Mouse (Mus musculus) right cerebral cortex, postnatal 14 days (tissue): Measurements from ENCODE around the gene Sec24b.

ENCODE experiments used
- DNase-seq: peaks from one replicate; pipeline ENCODE4 v3.0.0; 2022

Gene Sec24b

DNA sequence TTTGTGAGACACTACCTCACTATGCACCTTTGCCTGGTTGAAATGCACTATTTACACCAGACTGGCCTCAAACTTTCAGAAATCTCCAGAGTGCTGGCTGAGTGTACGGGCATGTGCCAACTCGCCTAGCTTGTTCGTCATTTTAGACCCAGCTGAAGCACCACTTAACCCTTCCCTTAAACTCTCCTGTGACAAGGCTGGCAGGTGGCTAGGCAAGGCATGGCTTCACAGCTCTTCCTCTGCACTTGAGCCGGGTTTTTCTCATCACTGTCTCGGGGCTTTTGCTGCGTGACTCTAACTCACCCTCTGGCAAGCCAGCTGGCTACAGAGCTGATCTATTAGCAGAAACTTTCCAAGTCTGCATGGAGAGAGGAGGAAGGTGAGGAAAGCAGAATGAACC is 6.8 kb downstream of the Sec24b start:
- DNase-seq, result no peak

DNA sequence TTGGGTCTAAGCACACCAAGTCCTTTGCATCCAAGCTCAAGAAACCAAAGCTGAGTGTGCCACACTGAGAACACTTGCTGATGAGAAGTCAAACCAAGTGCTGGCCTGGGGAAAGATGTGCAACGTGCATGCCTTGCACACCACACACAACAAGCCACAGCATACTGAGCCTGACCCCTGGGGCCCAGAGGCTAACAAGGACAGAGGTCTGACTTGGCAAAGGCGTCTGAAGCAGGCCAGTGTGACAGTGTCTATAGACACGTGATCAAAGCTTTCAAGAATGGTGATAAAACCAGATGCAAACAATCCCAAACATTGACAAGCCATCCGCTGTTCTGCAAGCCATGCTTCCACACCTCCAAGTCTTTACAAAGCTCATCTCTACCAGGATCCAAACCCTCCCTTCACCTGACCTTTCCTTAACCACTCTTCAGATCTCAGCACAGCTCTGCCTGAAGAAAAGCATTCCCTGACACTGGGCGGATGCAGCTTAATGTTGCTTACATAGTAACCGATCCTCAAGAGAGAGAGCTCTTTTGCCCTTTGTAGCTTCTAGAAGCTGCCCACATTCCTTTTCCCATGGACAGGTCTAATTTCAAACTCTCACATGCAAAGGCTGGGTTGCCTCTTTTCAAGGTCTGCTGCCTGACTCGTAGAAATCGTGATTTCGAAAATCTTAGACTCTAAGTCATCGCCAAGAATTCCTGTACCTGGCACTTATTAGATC is 7.8 kb downstream of the Sec24b start:
- no peak for DNase-seq

- DNase-seq, result peak; percentile 57
Observed at GRCm38 (mm10) chr3:130052541-130053298, 8.6 kb downstream of the Sec24b start.

- no peak for DNase-seq
Observed at GRCm38 (mm10) chr3:130052116-130052515, 9.2 kb downstream of the Sec24b start.

- DNase-seq, result no peak
Observed at GRCm38 (mm10) chr3:130040711-130041110, 20.6 kb downstream of the Sec24b start.

DNA sequence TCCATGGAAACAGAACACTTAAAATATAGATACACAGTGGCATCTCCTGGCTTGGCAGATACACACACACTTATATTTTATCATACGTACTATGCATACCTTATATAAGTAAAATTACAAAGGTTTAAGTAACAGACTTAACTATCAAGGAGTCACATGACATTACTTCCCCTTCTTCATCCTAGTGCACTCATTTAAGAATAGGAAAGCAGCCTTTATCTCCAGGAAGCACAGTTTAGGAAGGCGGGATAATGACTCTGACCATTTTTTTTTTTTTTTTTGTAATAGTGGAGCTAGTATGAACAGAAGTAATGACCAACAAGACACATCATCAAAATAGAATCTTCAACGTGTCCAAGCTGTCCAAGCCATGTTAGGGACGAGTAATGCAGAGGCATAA is 21.3 kb downstream of the Sec24b start:
- no peak for DNase-seq

GRCm38 (mm10) chr3:130028741-130029140 is 32.6 kb downstream of the Sec24b start:
- DNase-seq, result no peak

- no peak for DNase-seq
Observed at GRCm38 (mm10) chr3:130026181-130026580, 35.2 kb downstream of the Sec24b start.

DNA sequence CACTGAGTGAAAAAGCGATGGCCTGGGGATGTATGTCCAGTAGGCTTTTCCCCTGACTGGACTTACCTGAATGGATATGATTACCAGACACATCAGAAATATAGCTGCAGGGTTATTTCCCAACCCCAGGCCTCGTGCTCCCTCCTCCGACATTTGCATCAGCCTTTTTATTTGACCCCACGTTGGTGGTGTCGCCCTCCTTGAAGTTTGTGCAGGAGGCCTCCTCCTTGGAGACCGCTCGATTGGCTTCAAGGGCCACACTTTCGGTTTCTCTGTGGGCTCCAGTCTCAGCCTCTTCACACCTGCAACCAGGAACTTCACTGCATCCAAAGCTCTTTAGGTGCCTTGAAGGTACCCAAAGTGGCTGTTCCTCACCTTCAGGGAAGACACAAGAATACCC is 35.8 kb downstream of the Sec24b start:
- DNase-seq, result no peak

DNA sequence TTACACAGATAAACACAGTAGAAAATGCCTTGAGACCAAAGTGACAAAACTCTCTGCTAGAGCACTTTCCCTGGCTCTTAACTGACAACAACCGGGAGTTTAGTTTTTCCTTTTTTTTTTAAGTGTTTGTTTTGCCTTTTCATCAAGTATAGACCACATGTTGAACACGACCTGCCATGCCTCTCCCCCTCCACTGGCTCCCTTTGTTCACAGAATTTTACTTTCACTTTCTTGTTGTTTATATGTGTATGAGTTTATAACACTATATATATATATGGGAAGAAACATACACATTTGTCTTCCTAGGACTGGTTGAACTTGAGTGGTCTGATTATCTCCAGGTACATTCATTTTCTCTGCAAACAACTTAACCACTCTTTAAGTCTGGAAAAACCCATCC is 48.4 kb downstream of the Sec24b start:
- no peak for DNase-seq

GRCm38 (mm10) chr3:130011236-130011635 is 50.1 kb downstream of the Sec24b start:
- DNase-seq, result no peak

- no peak for DNase-seq
Observed at GRCm38 (mm10) chr3:130006141-130006540, 55.2 kb downstream of the Sec24b start.

DNA sequence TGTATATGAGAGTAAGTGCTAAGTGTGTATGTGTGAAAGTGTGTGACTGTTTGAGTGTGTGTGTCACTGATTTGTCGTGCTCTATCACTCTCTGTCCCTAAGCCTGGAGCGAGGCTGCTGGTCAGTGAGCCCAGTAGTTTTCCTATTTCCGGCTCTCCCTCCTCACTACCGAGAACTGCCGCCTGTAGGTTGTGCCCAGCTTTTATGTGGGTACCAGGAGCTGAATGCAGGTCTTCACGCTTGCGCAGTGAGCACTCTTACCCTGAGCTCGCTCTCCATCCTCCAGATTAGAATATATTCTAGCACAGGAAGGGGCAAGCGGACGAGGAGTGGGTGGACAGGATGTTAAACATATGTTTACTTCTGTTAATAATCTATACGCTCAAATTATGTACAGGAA is 60.4 kb downstream of the Sec24b start:
- DNase-seq, result no peak

DNA sequence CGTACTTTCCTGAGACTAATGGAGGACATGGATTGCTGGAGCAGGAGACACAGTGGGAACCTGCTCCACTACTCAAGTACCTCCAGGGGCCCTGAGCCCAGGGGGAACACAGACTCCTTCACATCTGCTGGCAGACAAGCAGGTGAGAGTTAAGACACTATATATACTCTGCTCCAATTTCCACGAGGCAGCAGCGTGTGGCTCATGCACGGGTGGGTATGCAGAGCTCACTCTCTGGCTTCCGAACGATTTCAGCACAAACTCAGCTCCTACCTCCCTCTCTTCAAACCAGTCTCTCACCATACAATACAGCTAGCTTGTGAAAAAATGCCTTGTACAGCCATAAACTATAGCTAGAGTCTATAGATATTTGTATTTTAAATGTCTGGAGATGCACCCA is 62.8 kb downstream of the Sec24b start:
- no peak for DNase-seq

GRCm38 (mm10) chr3:129998001-129998400 is 63.4 kb downstream of the Sec24b start:
- no peak for DNase-seq

DNA sequence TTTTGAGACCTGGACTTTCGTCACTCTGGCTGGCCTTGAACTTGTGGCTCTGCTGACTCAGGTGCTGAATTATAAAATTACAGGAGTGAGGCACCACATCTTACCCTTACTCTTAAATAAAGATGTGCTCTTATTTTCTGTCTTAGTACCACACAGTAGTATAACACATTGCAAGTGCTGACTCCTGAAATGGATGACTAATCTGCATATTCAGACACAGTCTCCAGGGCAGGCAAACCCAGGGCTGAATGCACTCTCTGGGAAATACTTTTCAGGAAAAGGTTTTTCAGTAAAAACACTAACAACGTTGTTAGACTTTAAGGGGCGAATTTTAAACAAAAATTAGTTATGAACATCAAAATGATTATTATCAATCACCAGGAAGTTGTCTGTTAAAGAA is 64.0 kb downstream of the Sec24b start:
- DNase-seq, result no peak

- DNase-seq, result no peak
Observed at GRCm38 (mm10) chr3:129987297-129987696, 74.1 kb downstream of the Sec24b start.

DNA sequence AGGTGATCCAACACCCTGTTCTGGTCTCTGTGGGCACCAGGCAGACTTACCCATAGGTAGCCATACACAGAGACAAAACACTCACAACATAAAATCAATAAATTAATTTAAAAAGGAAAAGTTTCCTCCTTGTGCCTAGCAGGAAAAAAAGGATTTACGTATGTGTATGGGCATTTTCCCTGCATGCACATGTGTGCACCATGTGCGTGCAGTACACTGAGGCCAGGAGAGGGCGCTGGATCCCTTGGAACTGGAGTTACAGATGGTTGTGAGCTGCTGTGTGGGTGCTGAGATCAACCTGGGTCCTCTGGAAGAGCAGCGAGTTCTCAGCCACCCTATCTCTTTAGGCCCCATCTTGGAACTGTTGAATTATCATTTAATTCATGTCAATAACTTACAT is 76.0 kb downstream of the Sec24b start:
- no peak for DNase-seq

DNA sequence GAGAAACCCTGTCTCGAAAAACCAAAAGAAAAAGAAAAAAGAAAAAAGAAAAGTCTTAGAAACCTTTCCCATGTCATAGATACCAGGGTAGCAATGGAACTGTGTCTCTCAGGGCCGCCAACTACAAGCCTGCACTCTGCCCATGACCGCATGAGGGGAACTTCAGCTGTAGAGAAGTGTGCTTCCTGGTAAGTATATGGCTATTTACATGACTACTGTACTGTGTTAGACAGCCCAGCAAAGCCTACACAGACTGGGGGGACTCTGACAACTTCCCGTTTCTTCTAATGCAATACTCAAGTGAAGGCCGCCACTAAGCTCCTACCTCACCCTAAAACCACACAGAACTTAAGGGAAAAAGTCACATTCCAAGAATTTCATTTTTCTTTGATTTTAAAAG is 76.6 kb downstream of the Sec24b start:
- no peak for DNase-seq

DNA sequence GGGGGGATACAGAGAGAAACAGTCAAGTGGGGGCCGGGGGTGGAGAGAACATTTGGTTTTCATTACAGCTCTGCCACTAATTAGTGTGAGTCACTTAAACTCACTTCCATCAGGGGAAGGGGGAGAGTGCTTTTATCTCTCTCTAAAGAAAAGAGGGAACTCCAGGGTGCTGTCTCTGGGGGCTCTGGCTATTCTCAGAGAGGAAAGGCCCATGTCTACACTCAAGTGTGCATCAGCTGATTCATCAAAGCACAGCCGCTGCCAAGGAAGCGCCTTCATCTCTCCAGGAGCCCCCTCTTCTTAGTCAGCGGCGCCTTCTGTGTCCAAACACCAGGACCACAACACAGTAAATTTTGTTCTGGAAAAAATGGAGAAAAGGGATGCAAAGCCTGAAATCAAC is 79.1 kb downstream of the Sec24b start:
- DNase-seq, result no peak

- no peak for DNase-seq
Observed at GRCm38 (mm10) chr3:129981756-129982155, 79.6 kb downstream of the Sec24b start.

DNA sequence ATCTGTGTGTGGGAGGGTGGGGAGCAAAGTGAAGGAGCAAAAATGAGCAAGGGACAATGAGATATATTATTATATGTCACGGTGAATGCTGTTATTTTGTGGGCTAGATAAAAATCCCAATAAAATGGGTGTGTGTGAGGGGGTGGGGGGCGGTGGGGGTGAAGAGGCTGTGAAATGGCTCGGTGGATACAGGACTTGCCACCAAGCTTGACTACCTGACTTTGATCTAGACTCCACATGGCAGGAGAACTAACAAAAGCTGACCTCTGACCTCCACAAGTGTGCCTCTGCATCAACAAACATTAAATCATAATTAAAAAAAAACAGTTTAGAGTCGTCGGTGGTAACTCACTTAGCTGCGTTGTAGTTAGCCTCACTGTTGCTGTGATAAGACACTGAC is 81.8 kb downstream of the Sec24b start:
- no peak for DNase-seq

- DNase-seq, result no peak
Observed at GRCm38 (mm10) chr3:129978716-129979115, 82.6 kb downstream of the Sec24b start.

- DNase-seq, result no peak
Observed at GRCm38 (mm10) chr3:129976317-129976716, 85.0 kb downstream of the Sec24b start.
